Mouse (Mus musculus): Measurements from ENCODE around the gene T2.

- TF ChIP-seq CTCF (IDR thresholded peaks at IDR 0.05; ENCODE audit: extremely low read depth, insufficient read length, insufficient replicate concordance, low read depth, low read length) (no peak), POLR2A (IDR thresholded peaks at IDR 0.05; ENCODE audit: low read depth, low read length) (no peak)
Observed at GRCm38 (mm10) chr17:8444062-8444461, 88.3 kb downstream of the T2 start.
